Mouse (Mus musculus): Measurements from ENCODE around the gene Ostm1. TPM values are rescaled to one million over a fixed set of nuclear protein-coding genes. Genes with fewer than 3 reads are reported as not detected.

Gene Ostm1
- total and polyA plus RNA-seq, 2 experiments, result 7.0 to 13.3 TPM

DNA sequence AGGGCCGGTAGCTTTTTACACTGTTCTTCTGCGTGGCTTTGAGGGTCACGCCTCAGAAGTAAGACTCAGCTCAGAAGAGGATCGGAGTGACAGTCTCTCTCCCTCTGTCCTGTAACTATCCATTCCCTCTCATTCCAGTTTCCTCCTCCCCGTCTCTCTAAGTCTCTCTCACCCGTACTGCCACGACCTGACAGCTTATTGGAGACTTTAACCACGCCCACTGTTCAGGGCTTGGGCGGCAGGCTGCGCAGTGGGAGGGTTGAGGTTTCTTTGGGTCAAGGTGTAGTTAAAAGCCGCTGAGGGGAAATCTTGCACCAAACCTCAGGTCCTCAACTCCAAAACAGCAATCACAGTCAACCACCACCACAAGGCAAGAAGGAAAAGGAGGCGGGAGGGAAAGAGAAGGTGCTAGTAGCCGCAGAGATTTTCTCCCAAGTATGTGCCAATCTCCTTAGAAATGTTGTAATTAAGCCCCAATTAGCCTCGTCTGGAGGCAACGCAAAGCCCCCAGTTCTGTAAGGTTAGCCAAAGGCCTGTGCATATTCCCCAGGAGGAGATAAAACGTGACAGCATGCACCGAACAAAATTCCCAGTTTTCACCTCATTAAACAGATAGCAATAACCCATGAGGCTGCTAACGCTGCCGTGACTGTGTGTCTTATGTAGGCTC, 131.9 kb downstream of the Ostm1 start:
- H3K27ac ChIP-seq (replicated peaks; ENCODE audit: insufficient read depth, low read depth, low read length), result peak overlapping the region; percentile 100

DNA sequence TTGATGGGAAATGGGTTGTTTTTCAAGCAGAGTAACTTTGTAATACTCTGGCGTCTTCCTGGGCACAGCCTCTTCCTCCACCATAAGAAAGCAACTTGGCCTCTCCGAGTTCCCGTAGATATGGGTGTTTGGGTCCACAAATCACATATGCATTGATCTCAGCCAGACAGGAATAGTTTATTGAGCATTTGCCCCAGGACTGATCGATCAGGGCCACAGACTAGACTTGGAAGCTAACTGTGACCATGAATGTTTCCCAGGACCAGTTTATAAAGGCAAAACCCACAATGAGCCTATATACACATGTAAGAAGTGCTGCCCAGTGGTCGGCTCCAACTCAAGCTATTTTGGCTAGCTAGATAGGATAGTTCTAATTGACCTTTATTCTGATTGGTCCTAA, 138.5 kb downstream of the Ostm1 start:
- H3K27ac ChIP-seq (replicated peaks; ENCODE audit: insufficient read depth, low read depth, low read length), result 0 out of 2 replicates have a peak overlapping the region, but pooled peaks have one; percentile 60
- no peaks in the 10 kb centered on the region for H3K36me3 ChIP-seq (ENCODE audit: control insufficient read depth, insufficient read depth, low read length)
- no peaks in the 10 kb centered on the region for H3K79me2 ChIP-seq (ENCODE audit: control insufficient read depth, insufficient read depth, low read length)
- 66% methylated on average over 5 of the region's 5 CpGs for WGBS
- DNase-seq (ENCODE audit: extremely low read depth, low read depth, low spot score), result peak; percentile 72
- no peak overlapping the region for H3K9ac ChIP-seq (ENCODE audit: low read depth, low read length)
- H3K27me3 ChIP-seq (ENCODE audit: control insufficient read depth, insufficient read depth, low read length), result no peaks in the 10 kb centered on the region
- no peak overlapping the region for H3K4me3 ChIP-seq (ENCODE audit: insufficient read depth, low read depth, low read length)
- TF ChIP-seq CTCF (IDR thresholded peaks at IDR 0.05; ENCODE audit: low read depth, low read length), result no peak
- TF ChIP-seq POLR2A (IDR thresholded peaks at IDR 0.05; ENCODE audit: extremely low read depth, insufficient read depth, low read length), result no peak
- H3K4me1 ChIP-seq (ENCODE audit: control insufficient read depth, insufficient read depth, low read length), result peaks cover 10% of the 10 kb centered on the region

More for the DNA sequence above, 131.9 kb downstream of the Ostm1 start:
- H3K4me1 ChIP-seq (ENCODE audit: control insufficient read depth, insufficient read depth, low read length), result peaks cover 12% of the 10 kb centered on the region
- no peaks in the 10 kb centered on the region for H3K36me3 ChIP-seq (ENCODE audit: control insufficient read depth, insufficient read depth, low read length)
- 26% methylated on average over 19 of the region's 19 CpGs for WGBS
- H3K27me3 ChIP-seq (ENCODE audit: control insufficient read depth, insufficient read depth, low read length), result no peaks in the 10 kb centered on the region
- H3K79me2 ChIP-seq (ENCODE audit: control insufficient read depth, insufficient read depth, low read length), result no peaks in the 10 kb centered on the region
- H3K9ac ChIP-seq (ENCODE audit: low read depth, low read length), result peak overlapping the region; percentile 83
- DNase-seq (ENCODE audit: extremely low read depth, low read depth, low spot score), result peak; percentile 87
- peak overlapping the region; percentile 32 for H3K4me3 ChIP-seq (ENCODE audit: insufficient read depth, low read depth, low read length)
- TF ChIP-seq CTCF (IDR thresholded peaks at IDR 0.05; ENCODE audit: low read depth, low read length) (no peak), POLR2A (IDR thresholded peaks at IDR 0.05; ENCODE audit: extremely low read depth, insufficient read depth, low read length) (no peak)

DNA sequence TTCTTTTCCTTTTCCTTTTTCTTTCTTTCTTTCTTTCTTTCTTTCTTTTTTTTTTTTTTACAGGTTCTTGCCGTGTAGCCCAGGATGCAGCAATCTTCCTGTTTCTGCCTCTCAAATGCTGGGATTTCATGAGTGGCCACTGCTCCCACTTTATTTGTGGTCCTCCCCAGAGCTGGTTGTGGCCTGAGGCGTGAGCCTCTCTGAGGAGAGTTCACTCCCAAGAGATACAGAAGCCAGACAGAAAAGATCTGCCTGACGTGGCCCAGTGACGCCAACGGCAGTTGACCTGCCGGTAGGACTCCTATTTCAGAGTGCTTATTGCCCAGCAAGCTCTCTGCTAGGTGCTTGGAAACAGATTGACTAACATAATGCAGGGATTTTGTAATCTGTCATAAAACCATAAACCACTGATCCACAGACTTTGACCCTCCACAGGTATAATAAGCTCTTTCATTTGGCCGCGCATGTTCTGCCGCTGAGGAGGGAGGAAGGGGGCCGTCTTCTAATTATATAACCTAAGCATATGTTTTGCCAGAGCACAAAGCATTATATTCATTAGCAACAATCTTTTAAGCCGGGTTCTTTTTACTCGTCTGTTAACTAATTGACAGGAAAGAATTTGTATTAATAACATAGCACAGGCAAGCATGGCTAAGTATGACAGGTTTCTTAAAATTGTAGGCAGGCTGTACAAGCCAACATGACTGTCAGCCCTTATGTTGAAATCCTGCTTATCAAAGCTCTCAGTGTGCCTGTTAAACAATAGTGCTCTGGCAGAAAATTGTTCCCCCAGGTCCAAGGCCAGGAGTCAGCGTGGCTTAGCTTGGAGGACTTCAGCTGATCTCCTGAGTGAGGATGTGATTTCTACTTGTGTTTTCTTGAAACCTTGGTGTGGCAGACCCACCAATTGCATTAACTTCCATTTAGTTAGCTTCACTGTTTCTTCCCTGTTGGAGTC, 139.9 kb downstream of the Ostm1 start:
- TF ChIP-seq CTCF (IDR thresholded peaks at IDR 0.05; ENCODE audit: low read depth, low read length), result no peak
- no peak for TF ChIP-seq POLR2A (IDR thresholded peaks at IDR 0.05; ENCODE audit: extremely low read depth, insufficient read depth, low read length)
- H3K27me3 ChIP-seq (ENCODE audit: control insufficient read depth, insufficient read depth, low read length), result no peaks in the 10 kb centered on the region
- 30% methylated on average over 13 of the region's 13 CpGs for WGBS
- no peaks in the 10 kb centered on the region for H3K36me3 ChIP-seq (ENCODE audit: control insufficient read depth, insufficient read depth, low read length)
- H3K27ac ChIP-seq (replicated peaks; ENCODE audit: insufficient read depth, low read depth, low read length), result peak overlapping the region; percentile 80
- no peak overlapping the region for H3K9ac ChIP-seq (ENCODE audit: low read depth, low read length)
- DNase-seq (ENCODE audit: extremely low read depth, low read depth, low spot score), result peak; percentile 96
- H3K79me2 ChIP-seq (ENCODE audit: control insufficient read depth, insufficient read depth, low read length), result no peaks in the 10 kb centered on the region
- H3K4me1 ChIP-seq (ENCODE audit: control insufficient read depth, insufficient read depth, low read length), result peaks cover 10% of the 10 kb centered on the region
- no peak overlapping the region for H3K4me3 ChIP-seq (ENCODE audit: insufficient read depth, low read depth, low read length)

DNA sequence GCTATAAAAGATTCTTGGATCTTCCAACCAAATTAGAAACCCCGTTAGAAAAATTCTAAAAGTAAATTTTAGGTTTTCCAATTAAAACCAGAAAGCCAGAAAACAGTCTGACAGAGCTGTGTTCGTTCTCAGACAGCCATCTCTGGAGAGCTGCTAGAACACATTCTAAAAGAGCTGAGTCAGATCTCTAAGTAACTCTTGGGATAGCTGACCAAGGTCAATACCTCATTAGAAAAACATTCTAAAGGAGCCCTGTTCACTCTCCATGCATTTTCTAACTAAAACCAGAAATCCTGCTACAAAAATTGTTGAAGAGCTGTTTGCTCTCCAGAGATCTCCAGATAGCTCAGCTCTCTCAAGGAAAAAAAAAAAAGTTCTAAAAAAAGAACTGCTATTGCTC, 146.0 kb downstream of the Ostm1 start:
- WGBS, result 82% methylated on average over 2 of the region's 2 CpGs
- no peak overlapping the region for H3K9ac ChIP-seq (ENCODE audit: low read depth, low read length)
- no peak overlapping the region for H3K4me3 ChIP-seq (ENCODE audit: insufficient read depth, low read depth, low read length)
- no peaks in the 10 kb centered on the region for H3K4me1 ChIP-seq (ENCODE audit: control insufficient read depth, insufficient read depth, low read length)
- TF ChIP-seq CTCF (IDR thresholded peaks at IDR 0.05; ENCODE audit: low read depth, low read length) (no peak), POLR2A (IDR thresholded peaks at IDR 0.05; ENCODE audit: extremely low read depth, insufficient read depth, low read length) (no peak)
- H3K36me3 ChIP-seq (ENCODE audit: control insufficient read depth, insufficient read depth, low read length), result no peaks in the 10 kb centered on the region
- no peaks in the 10 kb centered on the region for H3K27me3 ChIP-seq (ENCODE audit: control insufficient read depth, insufficient read depth, low read length)
- no peak for DNase-seq (ENCODE audit: extremely low read depth, low read depth, low spot score)
- no peaks in the 10 kb centered on the region for H3K79me2 ChIP-seq (ENCODE audit: control insufficient read depth, insufficient read depth, low read length)
- H3K27ac ChIP-seq (replicated peaks; ENCODE audit: insufficient read depth, low read depth, low read length), result no peak overlapping the region

DNA sequence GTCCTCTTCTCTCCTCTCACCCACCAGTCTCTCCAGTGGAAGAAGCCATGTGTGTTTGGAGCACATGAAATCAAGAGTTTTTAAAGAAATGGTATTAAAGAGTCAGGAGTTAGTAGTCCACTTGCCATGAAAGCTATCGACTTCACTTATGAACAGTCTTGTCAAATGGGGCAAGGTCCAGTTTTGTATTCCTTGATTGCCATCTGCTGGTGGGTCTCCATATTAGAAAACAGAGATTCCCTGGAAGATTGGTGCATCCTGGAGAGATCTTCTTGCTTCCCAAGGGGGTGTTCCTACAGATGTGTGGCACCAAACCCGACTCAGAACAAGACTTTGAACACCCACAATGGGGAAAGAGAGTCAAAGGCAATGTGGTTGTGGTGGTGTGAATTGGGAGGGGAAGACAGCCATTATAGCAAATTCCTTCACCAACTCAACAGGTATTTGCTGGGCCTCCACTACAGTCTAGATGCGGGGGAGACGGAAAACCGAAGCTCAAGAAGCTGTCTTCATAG, 151.0 kb downstream of the Ostm1 start:
- TF ChIP-seq CTCF (IDR thresholded peaks at IDR 0.05; ENCODE audit: low read depth, low read length) (0 out of 2 replicates have a peak, but pooled peaks have one; percentile 16), POLR2A (IDR thresholded peaks at IDR 0.05; ENCODE audit: extremely low read depth, insufficient read depth, low read length) (no peak)
- no peak overlapping the region for H3K9ac ChIP-seq (ENCODE audit: low read depth, low read length)
- H3K36me3 ChIP-seq (ENCODE audit: control insufficient read depth, insufficient read depth, low read length), result no peaks in the 10 kb centered on the region
- H3K27me3 ChIP-seq (ENCODE audit: control insufficient read depth, insufficient read depth, low read length), result no peaks in the 10 kb centered on the region
- H3K79me2 ChIP-seq (ENCODE audit: control insufficient read depth, insufficient read depth, low read length), result no peaks in the 10 kb centered on the region
- no peaks in the 10 kb centered on the region for H3K4me1 ChIP-seq (ENCODE audit: control insufficient read depth, insufficient read depth, low read length)
- H3K4me3 ChIP-seq (ENCODE audit: insufficient read depth, low read depth, low read length), result no peak overlapping the region
- DNase-seq (ENCODE audit: extremely low read depth, low read depth, low spot score), result peak; percentile 67
- H3K27ac ChIP-seq (replicated peaks; ENCODE audit: insufficient read depth, low read depth, low read length), result no peak overlapping the region
- WGBS, result 49% methylated on average over 5 of the region's 5 CpGs

Measured in liver, adult 2 months (tissue).